ENCODE assay signal across 11 mouse cellular contexts in genomic region chr13:28759026-28759425, GRCm38 (mm10).
DNase-seq lines count a peak whose midpoint lies in the region; ATAC-seq and TF ChIP-seq lines count a peak whose summit lies in the region.
"Had no signal": no experiment of that assay in that cellular context is flagged by ENCODE, and none has a peak within 500 bp of the region (broad histone marks: within the 10 kb centered on the region; RNA-seq: fewer than 3 reads in every experiment).

No protein-coding gene starts in this region.

- 47% methylated on average over 3 of the region's 3 CpGs for WGBS in forebrain, embryonic 10.5 days
- WGBS in forebrain, embryonic 13.5 days = 51% methylated on average over 3 of the region's 3 CpGs
- 51% methylated on average over 3 of the region's 3 CpGs for WGBS in liver, adult 2 months
- 59% methylated on average over 3 of the region's 3 CpGs for WGBS in liver, postnatal 0 days (ENCODE audit: insufficient replicate concordance)
- 21% methylated on average over 3 of the region's 3 CpGs for WGBS in embryonic facial prominence, embryonic 13.5 days
- 20% methylated on average over 3 of the region's 3 CpGs for WGBS in limb, embryonic 13.5 days

- no peak for TF ChIP-seq POLR2A in liver, adult 2 months (IDR thresholded peaks at IDR 0.05; ENCODE audit: extremely low read depth, insufficient read depth, low read length)

- DNase-seq in forebrain, embryonic 10.5 days (ENCODE audit: extremely low spot score, low spot score) = no peak
- peak; percentile 39 for DNase-seq in liver, adult 2 months (ENCODE audit: extremely low read depth, low read depth, low spot score)
- no peak for DNase-seq in liver, postnatal 0 days
- no peak for DNase-seq in ovary, postnatal 36 days (ENCODE audit: low spot score)
- DNase-seq in adrenal gland, adult 2 months = no peak
- DNase-seq: right cerebral cortex, postnatal 4 days had no signal

- no peak for TF ChIP-seq CTCF in liver, adult 2 months (IDR thresholded peaks at IDR 0.05; ENCODE audit: low read depth, low read length)
- TF ChIP-seq CTCF in liver, postnatal 0 days (IDR thresholded peaks at IDR 0.05; ENCODE audit: low read depth) = no peak

- H3K36me3 ChIP-seq in forebrain, embryonic 10.5 days (replicated peaks) = no peaks in the 10 kb centered on the region
- no peaks in the 10 kb centered on the region for H3K36me3 ChIP-seq in forebrain, embryonic 13.5 days (ENCODE audit: poor library complexity, severe bottlenecking)
- no peaks in the 10 kb centered on the region for H3K36me3 ChIP-seq in liver, adult 2 months (ENCODE audit: control insufficient read depth, insufficient read depth, low read length)
- H3K36me3 ChIP-seq in liver, postnatal 0 days (replicated peaks; ENCODE audit: insufficient read depth, low read length) = no peaks in the 10 kb centered on the region
- H3K36me3 ChIP-seq in embryonic facial prominence, embryonic 13.5 days = no peaks in the 10 kb centered on the region
- no peaks in the 10 kb centered on the region for H3K36me3 ChIP-seq in limb, embryonic 13.5 days
- H3K36me3 ChIP-seq: G1E; neural tube, embryonic 13.5 days had no signal

- peak overlapping the region; percentile 71 for H3K27ac ChIP-seq in forebrain, embryonic 10.5 days
- H3K27ac ChIP-seq in forebrain, embryonic 13.5 days = no peak overlapping the region
- H3K27ac ChIP-seq in liver, adult 2 months (replicated peaks; ENCODE audit: insufficient read depth, low read depth, low read length) = no peak overlapping the region
- no peak overlapping the region for H3K27ac ChIP-seq in liver, postnatal 0 days (ENCODE audit: low read depth)
- H3K27ac ChIP-seq in embryonic facial prominence, embryonic 13.5 days = peak overlapping the region; percentile 64; the same call in 1 of the 2 replicates
- H3K27ac ChIP-seq in limb, embryonic 13.5 days = peak overlapping the region; percentile 3; the same call in 1 of the 2 replicates

- H3K9me3 ChIP-seq in forebrain, embryonic 10.5 days = no peaks in the 10 kb centered on the region
- H3K9me3 ChIP-seq in forebrain, embryonic 13.5 days (replicated peaks) = no peaks in the 10 kb centered on the region
- H3K9me3 ChIP-seq in liver, postnatal 0 days (ENCODE audit: low read length) = no peaks in the 10 kb centered on the region
- H3K9me3 ChIP-seq in embryonic facial prominence, embryonic 13.5 days = no peaks in the 10 kb centered on the region
- H3K9me3 ChIP-seq in limb, embryonic 13.5 days = no peaks in the 10 kb centered on the region
- H3K9me3 ChIP-seq: G1E; neural tube, embryonic 13.5 days had no signal

- no peak overlapping the region for H3K4me3 ChIP-seq in forebrain, embryonic 10.5 days
- H3K4me3 ChIP-seq in forebrain, embryonic 13.5 days = no peak overlapping the region
- H3K4me3 ChIP-seq in liver, adult 2 months (ENCODE audit: insufficient read depth, low read depth, low read length) = no peak overlapping the region
- H3K4me3 ChIP-seq in liver, postnatal 0 days (ENCODE audit: low read depth, low read length) = no peak overlapping the region
- H3K4me3 ChIP-seq in embryonic facial prominence, embryonic 13.5 days = no peak overlapping the region
- H3K4me3 ChIP-seq in limb, embryonic 13.5 days = no peak overlapping the region

- no peak overlapping the region for H3K9ac ChIP-seq in forebrain, embryonic 13.5 days
- H3K9ac ChIP-seq in liver, adult 2 months (ENCODE audit: low read depth, low read length) = no peak overlapping the region
- no peak overlapping the region for H3K9ac ChIP-seq in liver, postnatal 0 days (replicated peaks)
- no peak overlapping the region for H3K9ac ChIP-seq in embryonic facial prominence, embryonic 13.5 days
- no peak overlapping the region for H3K9ac ChIP-seq in limb, embryonic 13.5 days

- peaks cover 49% of the 10 kb centered on the region for H3K4me1 ChIP-seq in forebrain, embryonic 10.5 days
- peaks cover 41% of the 10 kb centered on the region for H3K4me1 ChIP-seq in forebrain, embryonic 13.5 days
- H3K4me1 ChIP-seq in liver, adult 2 months (ENCODE audit: control insufficient read depth, insufficient read depth, low read length) = peaks cover 12% of the 10 kb centered on the region
- peaks cover 4% of the 10 kb centered on the region for H3K4me1 ChIP-seq in liver, postnatal 0 days (ENCODE audit: insufficient read depth)
- H3K4me1 ChIP-seq in embryonic facial prominence, embryonic 13.5 days = peaks cover 45% of the 10 kb centered on the region
- H3K4me1 ChIP-seq in limb, embryonic 13.5 days = peaks cover 62% of the 10 kb centered on the region

- no peak for TF ChIP-seq EP300 in liver, postnatal 0 days (IDR thresholded peaks at IDR 0.05; ENCODE audit: low read depth)

- no peak for ATAC-seq in forebrain, embryonic 13.5 days
- no peak for ATAC-seq in liver, postnatal 0 days
- ATAC-seq in embryonic facial prominence, embryonic 13.5 days (ENCODE audit: insufficient number of reproducible peaks, insufficient read depth, low FRiP score, low TSS enrichment, low read depth) = no peak
- ATAC-seq in limb, embryonic 13.5 days (ENCODE audit: low FRiP score, low read depth) = no peak

- H3K4me2 ChIP-seq in forebrain, embryonic 13.5 days = no peak overlapping the region
- H3K4me2 ChIP-seq in liver, postnatal 0 days (ENCODE audit: low read depth, low read length) = no peak overlapping the region
- H3K4me2 ChIP-seq in embryonic facial prominence, embryonic 13.5 days = no peak overlapping the region
- no peak overlapping the region for H3K4me2 ChIP-seq in limb, embryonic 13.5 days (replicated peaks)

- H3K79me2 ChIP-seq in liver, adult 2 months (ENCODE audit: control insufficient read depth, insufficient read depth, low read length) = no peaks in the 10 kb centered on the region

- no peaks in the 10 kb centered on the region for H3K27me3 ChIP-seq in forebrain, embryonic 10.5 days (ENCODE audit: poor library complexity, severe bottlenecking)
- no peaks in the 10 kb centered on the region for H3K27me3 ChIP-seq in forebrain, embryonic 13.5 days
- H3K27me3 ChIP-seq in liver, adult 2 months (ENCODE audit: control insufficient read depth, insufficient read depth, low read length) = no peaks in the 10 kb centered on the region
- H3K27me3 ChIP-seq in liver, postnatal 0 days (ENCODE audit: insufficient read depth, low read length) = no peaks in the 10 kb centered on the region
- H3K27me3 ChIP-seq in embryonic facial prominence, embryonic 13.5 days = no peaks in the 10 kb centered on the region
- no peaks in the 10 kb centered on the region for H3K27me3 ChIP-seq in limb, embryonic 13.5 days
- H3K27me3 ChIP-seq: neural tube, embryonic 13.5 days had no signal

Comparison
In these comparisons a context has a peak if more than half of its experiments do, and no peak if none do; other contexts are left out.
1. H3K27ac ChIP-seq: peak in forebrain, embryonic 10.5 days (single experiment), embryonic facial prominence, embryonic 13.5 days (single experiment) and limb, embryonic 13.5 days (single experiment); none in forebrain, embryonic 13.5 days (single experiment), liver, adult 2 months (single experiment) and liver, postnatal 0 days (single experiment).